Mouse (Mus musculus) T-cell, adult 2 months (primary cell): Measurements from ENCODE around the gene Tspan12.
"Not testable (repeated sequence)": the region's sequence is repeated elsewhere in the genome, so short reads cannot be mapped to it uniquely, and the experiment has no call there.

Experiments used
- DNase-seq: peaks from one replicate; pipeline ENCODE4 v3.0.0; 2022; ENCODE audit warnings: low spot score

Gene Tspan12

GRCm38 (mm10) chr6:21828001-21828400, 24.3 kb downstream of the Tspan12 start:
- no peak for DNase-seq

GRCm38 (mm10) chr6:21823694-21824093, 28.6 kb downstream of the Tspan12 start:
- DNase-seq, result no peak

GRCm38 (mm10) chr6:21823281-21823680, 29.0 kb downstream of the Tspan12 start:
- no peak for DNase-seq

- DNase-seq, result no peak
Observed at GRCm38 (mm10) chr6:21822721-21823134, 29.6 kb downstream of the Tspan12 start.

- no peak for DNase-seq
Observed at GRCm38 (mm10) chr6:21818107-21818807, 34.1 kb downstream of the Tspan12 start.

- no peak for DNase-seq
Observed at GRCm38 (mm10) chr6:21806005-21806404, 46.3 kb downstream of the Tspan12 start.

- no peak for DNase-seq
Observed at GRCm38 (mm10) chr6:21805013-21805570, 47.2 kb downstream of the Tspan12 start.

- DNase-seq, result no peak
Observed at GRCm38 (mm10) chr6:21803483-21804340, 48.6 kb downstream of the Tspan12 start.

- no peak for DNase-seq
Observed at GRCm38 (mm10) chr6:21798581-21798980, 53.7 kb downstream of the Tspan12 start.

- no peak for DNase-seq
Observed at GRCm38 (mm10) chr6:21797087-21797486, 55.2 kb downstream of the Tspan12 start.

- no peak for DNase-seq
Observed at GRCm38 (mm10) chr6:21796413-21796812, 55.9 kb downstream of the Tspan12 start.

- DNase-seq, result no peak
Observed at GRCm38 (mm10) chr6:21795410-21795809, 56.9 kb downstream of the Tspan12 start.

GRCm38 (mm10) chr6:21795072-21795407, 57.3 kb downstream of the Tspan12 start:
- DNase-seq, result no peak

GRCm38 (mm10) chr6:21794337-21795071, 57.8 kb downstream of the Tspan12 start:
- DNase-seq, result no peak

- no peak for DNase-seq
Observed at GRCm38 (mm10) chr6:21791307-21791706, 61.0 kb downstream of the Tspan12 start.

- no peak for DNase-seq
Observed at GRCm38 (mm10) chr6:21790550-21791086, 61.7 kb downstream of the Tspan12 start.

- no peak for DNase-seq
Observed at GRCm38 (mm10) chr6:21790036-21790435, 62.3 kb downstream of the Tspan12 start.

GRCm38 (mm10) chr6:21789582-21789981, 62.7 kb downstream of the Tspan12 start:
- DNase-seq, result not testable (repeated sequence)

GRCm38 (mm10) chr6:21787757-21788156, 64.6 kb downstream of the Tspan12 start:
- no peak for DNase-seq

- DNase-seq, result no peak
Observed at GRCm38 (mm10) chr6:21787274-21787673, 65.0 kb downstream of the Tspan12 start.

GRCm38 (mm10) chr6:21774213-21774916, 78.0 kb downstream of the Tspan12 start:
- DNase-seq, result no peak
